Mouse (Mus musculus) myocyte (in vitro differentiated cells): ENCODE data around the gene Fam122a.

Source experiments
- E2F4 ChIP-seq: IDR thresholded peaks from one replicate; pipeline ENCODE4 v1.6.1; 2011; ENCODE audit warnings: mild to moderate bottlenecking, control low read depth, moderate library complexity; ENCODE audit not compliant: insufficient read depth
- POLR2A ChIP-seq: IDR thresholded peaks from one replicate; pipeline ENCODE4 v1.6.1; 2011; ENCODE audit warnings: low read depth, mild to moderate bottlenecking, control low read depth, moderate library complexity; ENCODE audit not compliant: insufficient read length
- SRF ChIP-seq: IDR thresholded peaks from one replicate; pipeline ENCODE4 v1.6.1; 2011; ENCODE audit warnings: low read depth; ENCODE audit not compliant: control insufficient read depth, insufficient read length
- TCF12 ChIP-seq: IDR thresholded peaks from one replicate; pipeline ENCODE4 v1.6.1; 2011; ENCODE audit warnings: mild to moderate bottlenecking, control low read depth; ENCODE audit not compliant: poor library complexity, insufficient read depth, severe bottlenecking
- USF1 ChIP-seq: IDR thresholded peaks from one replicate; pipeline ENCODE4 v1.6.1; 2011; ENCODE audit warnings: low read depth, mild to moderate bottlenecking, control low read depth, moderate library complexity

GRCm38 (mm10) chr19:24490275-24490674 lies 13.1 kb upstream of the Fam122a start:
- TF ChIP-seq E2F4 (no peak), POLR2A (no peak), USF1 (no peak), TCF12 (no peak), SRF (no peak)
